Mouse (Mus musculus) common myeloid progenitor, adult 5-6 weeks (primary cell): Measurements from ENCODE around the gene Hdac8. TPM values are rescaled to one million over a fixed set of nuclear protein-coding genes. Genes with fewer than 3 reads are reported as not detected.

Experiments used
- ATAC-seq: replicated peaks from 2 replicates; pipeline ENCODE4 v1.8.0; 2016; ENCODE audit warnings: low read depth, mild to moderate bottlenecking, moderate TSS enrichment, inconsistent platforms; ENCODE audit not compliant: poor library complexity, severe bottlenecking
- total RNA-seq: library from RNA; stranded (forward); fragments of 200-1000, 187-1606 nt; gene quantifications from 2 replicates; pipeline ENCODE4 v1.2.3, GENCODE M21; 2017

Gene Hdac8
- total RNA-seq, 1 experiment from 2014 or later = 14.5 TPM

GRCm38 (mm10) chrX:102348886-102349486 lies 156.2 kb downstream of the Hdac8 start:
- no peak for ATAC-seq

- no peak for ATAC-seq
These were observed 163.5 kb downstream of the Hdac8 start for GRCm38 (mm10) chrX:102341688-102342087.

DNA sequence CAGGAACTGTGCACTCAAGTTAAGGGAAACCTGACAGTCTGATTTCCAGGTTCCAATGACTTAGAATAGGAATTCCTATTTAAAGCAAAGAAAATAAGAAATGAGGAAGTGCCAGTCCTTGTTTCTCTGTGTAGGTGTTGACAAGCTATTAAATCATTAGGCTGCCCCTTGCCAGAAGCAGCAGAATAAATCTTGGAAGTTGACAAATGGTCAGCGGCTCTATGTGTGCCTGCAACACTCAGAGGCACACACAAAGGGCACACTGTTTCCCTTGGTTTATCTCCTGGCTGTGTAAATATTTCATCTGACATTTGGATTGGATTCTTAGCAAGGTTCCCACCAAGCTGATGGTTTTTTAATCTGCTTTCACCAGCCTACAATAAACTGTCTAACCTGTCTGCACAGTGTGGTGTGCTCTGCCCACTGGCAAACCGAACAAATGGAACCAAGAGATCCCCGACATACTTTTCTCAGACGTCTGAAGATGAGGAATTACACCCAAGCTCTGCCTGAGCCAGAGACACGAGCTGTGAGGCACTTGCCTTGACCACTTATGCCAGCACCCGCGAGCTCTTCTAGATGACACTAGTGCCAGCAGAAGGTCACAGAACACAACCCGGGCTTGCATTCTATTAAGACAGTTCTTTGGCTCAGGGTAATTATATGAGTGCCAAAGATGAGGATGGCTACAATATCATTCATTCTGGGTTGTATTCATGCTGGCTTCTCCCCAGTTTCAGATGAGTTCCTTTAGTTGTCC lies 165.6 kb downstream of the Hdac8 start:
- ATAC-seq = no peak

- no peak for ATAC-seq
These were observed 185.5 kb downstream of the Hdac8 start for GRCm38 (mm10) chrX:102319696-102320095.

GRCm38 (mm10) chrX:102319252-102319651 lies 185.9 kb downstream of the Hdac8 start:
- ATAC-seq = no peak

DNA sequence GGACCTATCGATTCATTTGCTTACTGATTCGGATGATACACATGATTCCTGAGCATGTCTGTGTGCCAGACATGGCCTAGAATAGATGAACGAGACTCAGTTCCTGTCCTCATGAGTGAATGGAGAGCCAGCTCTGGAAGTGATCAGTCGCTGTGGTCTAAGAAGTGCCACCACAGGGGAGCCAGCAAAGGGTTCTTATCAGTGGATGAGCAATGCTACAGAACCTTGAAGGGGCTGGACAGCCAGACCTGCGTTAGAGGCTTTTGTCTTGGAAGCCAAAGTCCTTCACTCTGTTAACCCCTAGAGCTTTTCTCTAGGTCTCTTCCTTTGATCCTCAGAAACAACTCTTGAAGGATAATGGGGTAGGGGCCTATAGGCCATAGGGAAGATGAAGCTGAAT lies 186.4 kb downstream of the Hdac8 start:
- no peak for ATAC-seq

DNA sequence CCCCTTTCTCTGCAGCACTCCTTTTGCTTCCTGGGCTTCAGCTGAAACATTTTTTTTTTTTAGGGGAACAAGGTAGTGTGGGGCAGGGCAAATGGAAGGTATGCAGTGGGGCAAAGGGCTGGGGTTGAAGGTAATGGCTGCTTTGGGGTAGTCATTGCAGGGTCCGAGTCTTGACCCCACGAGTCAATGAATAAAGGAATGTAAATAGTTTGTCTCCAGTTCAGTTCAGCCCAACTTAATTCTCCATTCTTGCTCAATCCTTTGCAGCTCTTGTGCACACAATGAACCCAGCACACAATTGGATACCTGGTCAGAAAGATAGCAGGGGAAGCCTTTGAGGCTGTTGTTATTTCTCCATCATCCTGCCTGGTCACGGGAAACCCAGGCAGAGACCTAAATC lies 194.0 kb downstream of the Hdac8 start:
- ATAC-seq = no peak

DNA sequence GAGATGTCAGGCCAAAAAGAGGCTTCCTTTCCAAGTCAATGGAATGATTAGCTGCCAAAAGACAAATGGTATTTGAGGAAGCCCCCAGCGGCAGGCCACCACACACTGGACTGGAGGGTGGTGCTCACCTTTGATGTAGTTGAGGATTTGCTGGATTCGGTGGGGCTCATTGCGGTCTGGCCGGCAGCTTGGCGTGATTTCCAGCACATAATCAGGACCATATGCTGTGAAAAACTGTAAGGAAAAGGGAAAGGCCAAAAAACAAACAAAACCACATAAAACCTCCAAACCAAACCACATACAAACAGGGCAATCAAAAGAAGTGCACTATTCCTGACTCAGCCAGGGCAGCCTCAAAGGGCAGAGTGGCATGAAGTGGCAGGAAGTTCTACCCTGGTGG lies 197.6 kb downstream of the Hdac8 start:
- ATAC-seq = no peak

- ATAC-seq = no peak
These were observed 199.4 kb downstream of the Hdac8 start for GRCm38 (mm10) chrX:102305806-102306205.

GRCm38 (mm10) chrX:102304914-102305313 lies 200.2 kb downstream of the Hdac8 start:
- no peak for ATAC-seq

- ATAC-seq = no peak
These were observed 202.7 kb downstream of the Hdac8 start for GRCm38 (mm10) chrX:102302476-102302875.

DNA sequence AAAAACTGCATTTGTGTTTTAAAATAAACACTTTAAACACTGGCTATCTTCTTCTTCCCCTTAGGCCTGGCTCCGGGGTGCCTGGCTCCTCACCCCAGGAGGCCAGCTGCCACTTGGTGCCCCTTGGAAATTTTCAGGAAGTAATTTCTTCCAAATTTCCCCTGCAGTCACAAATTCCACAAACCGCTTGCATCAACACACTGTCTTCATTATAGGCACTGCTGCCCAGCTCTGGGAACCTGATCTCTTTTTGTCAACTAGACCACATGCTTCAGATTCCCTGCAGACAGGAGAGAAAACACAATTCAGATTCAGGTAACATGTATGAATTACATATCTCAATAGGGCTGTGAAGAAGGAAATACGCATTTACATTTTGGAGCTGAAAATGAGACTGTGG lies 220.3 kb downstream of the Hdac8 start:
- no peak for ATAC-seq

DNA sequence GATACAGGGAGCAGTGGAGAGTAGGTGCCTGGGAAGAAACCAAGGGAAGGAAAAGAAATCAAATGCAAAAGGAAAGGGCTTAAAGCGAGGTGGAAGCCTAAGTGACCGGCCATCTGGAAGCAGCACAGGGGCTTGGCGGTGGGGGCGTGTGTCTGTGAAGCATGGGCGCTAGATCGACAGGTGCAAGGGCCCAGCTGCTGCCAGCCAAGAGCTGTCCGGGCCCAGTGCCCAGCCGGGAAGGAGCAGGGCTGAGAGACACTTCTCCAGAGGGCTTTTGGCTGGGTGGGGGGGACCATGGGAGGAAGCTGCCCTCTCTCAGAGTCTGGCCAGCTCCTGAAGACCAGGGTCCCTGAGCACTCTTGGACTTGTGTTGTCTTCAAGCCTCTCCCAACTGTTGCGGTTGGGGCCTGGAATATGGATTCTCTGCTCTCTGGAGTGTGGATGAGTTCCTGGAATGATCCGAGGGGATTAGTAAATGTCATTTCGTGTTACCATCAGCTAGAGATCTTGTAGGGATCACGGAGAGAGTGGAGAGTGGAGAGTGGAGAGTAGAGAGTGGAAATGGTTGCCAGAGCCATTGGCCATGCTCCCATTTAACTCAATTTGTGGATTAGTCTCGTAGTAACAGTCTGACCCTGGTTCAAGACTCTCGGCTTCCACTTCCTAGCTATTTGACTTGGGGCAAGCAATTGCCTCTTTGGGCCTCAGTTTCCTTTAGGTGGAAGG lies 242.4 kb downstream of the Hdac8 start:
- ATAC-seq = no peak

GRCm38 (mm10) chrX:102259772-102260171 lies 245.4 kb downstream of the Hdac8 start:
- ATAC-seq = no peak

DNA sequence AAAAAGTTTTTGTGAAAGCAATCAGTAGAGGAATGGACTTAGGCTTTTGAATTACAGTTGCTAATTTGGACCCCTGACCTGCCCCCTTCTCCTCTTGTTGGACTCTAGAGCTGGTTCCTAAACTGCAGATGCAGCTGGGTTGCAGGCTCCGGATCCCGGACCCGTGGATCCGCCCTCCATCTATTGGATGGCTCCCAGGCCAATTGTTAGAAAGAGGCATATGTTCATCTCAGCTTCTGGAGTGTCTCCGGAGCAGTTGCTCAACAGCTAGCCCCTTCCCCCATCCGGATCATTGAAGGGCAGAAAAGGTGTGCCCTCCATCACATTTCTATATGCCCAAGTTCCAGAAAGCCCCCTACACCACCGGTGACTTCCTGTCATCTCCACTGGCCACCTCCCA lies 251.3 kb downstream of the Hdac8 start:
- no peak for ATAC-seq

GRCm38 (mm10) chrX:102251937-102252860 lies 253.0 kb downstream of the Hdac8 start, which contains the start of gene Cited1:
Cited1 (minus strand) TSS chrX:102252181.
- ATAC-seq = peak; percentile 94

GRCm38 (mm10) chrX:102251221-102251936 lies 253.8 kb downstream of the Hdac8 start:
- ATAC-seq = 0 out of 2 replicates have a peak, but pooled peaks have one; percentile 0

- no peak for ATAC-seq
These were observed 254.3 kb downstream of the Hdac8 start for GRCm38 (mm10) chrX:102250891-102251170.

GRCm38 (mm10) chrX:102250150-102250890 lies 254.8 kb downstream of the Hdac8 start:
- no peak for ATAC-seq
